Mouse (Mus musculus) heart, embryonic 10.5 days (tissue): Measurements from ENCODE around the gene Rad9b. TPM values are rescaled to one million over a fixed set of nuclear protein-coding genes. Genes with fewer than 3 reads are reported as not detected.
A peak's percentile ranks its signal among the peaks of the same experiment; 100 is the strongest.

Source experiments
- DNase-seq: peaks from one replicate; pipeline ENCODE4 v3.0.0-alpha.2; 2017; ENCODE audit warnings: low spot score
- H3K27ac ChIP-seq: fragments of 300-500 bp; sonication (generic); 2 replicates; pipeline ENCODE4 v1.5.1; 2016; ENCODE audit warnings: mild to moderate bottlenecking
- H3K27me3 ChIP-seq: fragments of 300-500 bp; sonication (generic); 2 replicates; pipeline ENCODE4 v1.6.1; 2016; ENCODE audit warnings: mild to moderate bottlenecking; ENCODE audit not compliant: poor library complexity, insufficient read depth, severe bottlenecking
- H3K36me3 ChIP-seq: fragments of 300-500 bp; sonication (generic); 2 replicates; pipeline ENCODE4 v1.6.1; 2016; ENCODE audit warnings: mild to moderate bottlenecking, moderate library complexity
- H3K4me1 ChIP-seq: fragments of 300-500 bp; sonication (generic); 2 replicates; pipeline ENCODE4 v1.6.1; 2016; ENCODE audit warnings: mild to moderate bottlenecking
- H3K4me3 ChIP-seq: fragments of 300-500 bp; sonication (generic); 2 replicates; pipeline ENCODE4 v1.5.1; 2016; ENCODE audit warnings: mild to moderate bottlenecking, moderate library complexity
- H3K9me3 ChIP-seq: fragments of 300-500 bp; sonication (generic); 2 replicates; pipeline ENCODE4 v1.6.1; 2016; ENCODE audit warnings: mild to moderate bottlenecking, moderate library complexity
- WGBS: fragments of 180-500 bp; shearing (Covaris S2); methylation state at CpG from one replicate; pipeline ENCODE4 v1.1.7; 2016; 5-methylcytosine and 5-hydroxymethylcytosine counted together
- polyA plus RNA-seq: library from polyadenylated mRNA; unstranded; fragments of >200 nt; fragmentation: Nextera tagmentation; extraction: Ambion mirVana; gene quantifications from 2 replicates; pipeline ENCODE4 v1.2.1, GENCODE M21; 2016

Gene Rad9b
- polyA plus RNA-seq, 1 experiment from 2014 or later, result 8.8 TPM

DNA sequence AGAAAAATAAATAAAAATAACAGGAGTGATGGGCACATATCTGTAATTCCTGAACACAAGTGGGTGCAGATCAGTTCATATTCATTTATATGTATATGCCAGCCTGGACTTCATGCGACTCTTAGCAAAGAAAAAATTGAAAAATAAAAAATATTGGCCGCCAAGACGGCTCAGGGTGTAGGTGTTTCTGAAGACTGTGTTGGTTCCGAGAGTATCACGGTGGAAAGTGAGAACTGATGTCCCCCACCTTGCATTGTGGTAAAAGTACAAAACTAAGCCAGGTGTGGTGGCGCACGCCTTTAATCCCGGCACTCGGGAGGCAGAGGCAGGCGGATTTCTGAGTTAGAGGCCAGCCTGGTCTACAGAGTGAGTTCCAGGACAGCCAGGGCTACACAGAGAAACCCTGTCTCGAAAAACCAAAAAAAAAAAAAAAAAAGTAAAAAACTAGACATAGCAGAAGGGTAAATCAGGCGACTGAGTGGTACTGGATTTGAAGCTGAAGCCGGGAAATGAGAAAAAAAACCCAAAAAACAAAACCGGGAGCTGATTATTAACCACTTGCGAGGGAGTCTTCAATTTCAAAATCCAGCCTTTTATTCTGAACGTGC is 37.2 kb upstream of the Rad9b start:
- H3K9me3 ChIP-seq, result no peaks in the 10 kb centered on the region
- H3K4me1 ChIP-seq, result peaks cover 9% of the 10 kb centered on the region
- WGBS, result 49% methylated on average over 16 of the region's 16 CpGs
- H3K27me3 ChIP-seq, result no peaks in the 10 kb centered on the region
- H3K27ac ChIP-seq, result peak overlapping the region; percentile 90
- DNase-seq, result no peak
- peaks cover 10% of the 10 kb centered on the region for H3K36me3 ChIP-seq
- peak overlapping the region; percentile 96 for H3K4me3 ChIP-seq

DNA sequence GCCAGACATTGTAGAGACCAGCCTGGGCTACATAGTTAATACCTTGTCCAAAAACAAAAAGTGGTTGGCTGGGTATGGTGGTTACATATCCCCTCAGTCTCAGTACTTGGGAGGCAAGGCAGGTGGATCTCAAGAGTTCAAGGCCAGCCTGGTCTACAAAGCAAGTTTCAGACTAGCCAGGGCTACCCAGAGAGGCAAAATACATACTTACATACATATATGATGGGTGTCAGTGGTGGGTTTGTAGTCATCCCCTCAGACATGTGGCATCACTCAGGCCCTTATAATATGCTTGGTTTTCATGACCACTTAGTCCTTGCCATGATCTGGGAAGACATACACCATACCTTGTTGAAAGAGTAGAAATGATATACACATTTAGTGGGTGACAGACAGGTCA is 36.6 kb upstream of the Rad9b start:
- H3K36me3 ChIP-seq, result peaks cover 10% of the 10 kb centered on the region
- no peak overlapping the region for H3K4me3 ChIP-seq
- no peaks in the 10 kb centered on the region for H3K27me3 ChIP-seq
- no peak overlapping the region for H3K27ac ChIP-seq
- DNase-seq, result no peak
- H3K9me3 ChIP-seq, result no peaks in the 10 kb centered on the region
- H3K4me1 ChIP-seq, result peaks cover 9% of the 10 kb centered on the region

DNA sequence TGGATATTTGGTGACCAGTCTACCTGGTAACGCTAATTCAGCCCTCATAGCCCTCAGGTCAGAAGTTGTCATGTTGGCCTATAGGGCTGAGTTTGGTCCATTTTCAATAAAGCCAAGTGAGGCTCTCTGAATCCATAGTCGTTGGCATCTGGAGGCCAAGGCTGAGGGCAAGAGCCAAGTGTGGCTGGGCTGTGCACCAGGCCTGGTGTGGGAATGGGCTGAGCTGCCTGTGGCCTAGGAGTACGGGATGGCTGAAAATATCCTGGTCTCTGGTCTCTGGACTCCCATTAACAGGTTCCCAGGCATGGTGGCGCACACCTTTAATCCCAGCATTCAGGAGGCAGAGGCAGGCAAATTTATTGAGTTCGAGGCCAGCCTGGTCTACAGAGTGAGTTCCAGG is 36.0 kb upstream of the Rad9b start:
- DNase-seq, result no peak
- H3K4me1 ChIP-seq, result peaks cover 9% of the 10 kb centered on the region
- H3K27me3 ChIP-seq, result no peaks in the 10 kb centered on the region
- H3K4me3 ChIP-seq, result no peak overlapping the region
- H3K9me3 ChIP-seq, result no peaks in the 10 kb centered on the region
- WGBS, result 89% methylated on average over 5 of the region's 5 CpGs
- peaks cover 8% of the 10 kb centered on the region for H3K36me3 ChIP-seq
- no peak overlapping the region for H3K27ac ChIP-seq

DNA sequence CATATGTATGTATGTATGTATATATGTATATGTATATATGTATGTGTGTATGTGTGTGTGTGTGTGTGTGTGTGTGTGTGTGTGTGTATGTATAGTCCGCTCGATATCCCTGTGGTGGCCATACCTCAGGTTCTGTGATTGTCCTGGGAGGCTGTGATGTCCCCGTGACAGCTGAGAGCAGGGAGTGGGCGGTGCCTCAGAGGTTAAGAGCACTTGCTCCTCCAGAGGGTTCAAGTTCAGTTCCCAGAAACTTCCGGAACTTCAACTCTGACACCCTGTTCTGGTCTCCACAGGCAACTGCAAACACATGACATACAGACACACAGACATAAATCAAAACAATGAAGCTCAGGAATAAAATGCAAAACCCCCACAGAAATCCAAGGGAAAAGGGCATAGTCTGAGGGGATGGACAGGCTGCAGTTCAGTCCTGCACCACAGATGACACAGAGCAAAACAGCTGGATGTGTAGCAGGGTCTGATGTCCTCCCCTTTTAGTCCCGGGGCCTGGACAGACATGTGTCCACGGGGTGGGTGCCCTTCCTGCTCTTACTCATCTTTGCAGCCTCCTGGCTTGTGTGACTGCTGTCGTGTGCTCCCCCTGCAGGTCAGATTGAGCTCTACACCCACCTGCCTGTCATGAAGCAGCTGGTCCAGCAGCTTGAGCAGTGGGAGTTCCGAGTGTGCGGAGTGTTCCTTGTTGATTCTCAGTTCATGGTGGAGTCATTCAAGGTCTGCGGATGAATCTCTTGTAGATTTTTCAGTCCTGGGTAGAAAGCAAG is 25.5 kb upstream of the Rad9b start:
- H3K4me3 ChIP-seq, result no peak overlapping the region
- 62% methylated on average over 11 of the region's 11 CpGs for WGBS
- H3K27ac ChIP-seq, result no peak overlapping the region
- no peaks in the 10 kb centered on the region for H3K27me3 ChIP-seq
- no peak for DNase-seq
- no peaks in the 10 kb centered on the region; the same call in 1 of the 2 replicates for H3K4me1 ChIP-seq
- H3K36me3 ChIP-seq, result peaks cover 66% of the 10 kb centered on the region
- no peaks in the 10 kb centered on the region for H3K9me3 ChIP-seq

DNA sequence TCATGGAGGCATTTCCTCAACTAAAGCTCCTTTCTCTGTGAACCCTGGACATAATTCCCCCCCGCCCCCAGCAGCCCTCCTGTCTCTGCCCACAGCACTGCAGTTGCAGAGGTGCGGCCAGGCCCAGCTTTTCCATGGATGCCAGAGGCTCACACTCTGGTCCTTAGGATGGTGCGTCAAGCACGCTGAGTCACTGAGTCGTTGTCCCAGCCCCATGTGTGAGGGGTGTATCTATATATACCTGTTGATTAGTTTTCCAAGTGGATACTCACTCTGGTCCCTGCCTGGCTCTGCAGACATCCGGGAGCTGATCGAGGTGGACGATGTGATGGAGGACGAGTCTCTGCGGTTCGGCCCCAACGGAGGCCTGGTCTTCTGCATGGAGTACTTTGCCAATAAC is 24.1 kb upstream of the Rad9b start:
- no peaks in the 10 kb centered on the region for H3K27me3 ChIP-seq
- no peak overlapping the region for H3K27ac ChIP-seq
- WGBS, result 92% methylated on average over 12 of the region's 12 CpGs
- peaks cover 9% of the 10 kb centered on the region for H3K4me1 ChIP-seq
- H3K4me3 ChIP-seq, result no peak overlapping the region
- DNase-seq, result no peak
- H3K36me3 ChIP-seq, result peaks cover 75% of the 10 kb centered on the region
- no peaks in the 10 kb centered on the region for H3K9me3 ChIP-seq

DNA sequence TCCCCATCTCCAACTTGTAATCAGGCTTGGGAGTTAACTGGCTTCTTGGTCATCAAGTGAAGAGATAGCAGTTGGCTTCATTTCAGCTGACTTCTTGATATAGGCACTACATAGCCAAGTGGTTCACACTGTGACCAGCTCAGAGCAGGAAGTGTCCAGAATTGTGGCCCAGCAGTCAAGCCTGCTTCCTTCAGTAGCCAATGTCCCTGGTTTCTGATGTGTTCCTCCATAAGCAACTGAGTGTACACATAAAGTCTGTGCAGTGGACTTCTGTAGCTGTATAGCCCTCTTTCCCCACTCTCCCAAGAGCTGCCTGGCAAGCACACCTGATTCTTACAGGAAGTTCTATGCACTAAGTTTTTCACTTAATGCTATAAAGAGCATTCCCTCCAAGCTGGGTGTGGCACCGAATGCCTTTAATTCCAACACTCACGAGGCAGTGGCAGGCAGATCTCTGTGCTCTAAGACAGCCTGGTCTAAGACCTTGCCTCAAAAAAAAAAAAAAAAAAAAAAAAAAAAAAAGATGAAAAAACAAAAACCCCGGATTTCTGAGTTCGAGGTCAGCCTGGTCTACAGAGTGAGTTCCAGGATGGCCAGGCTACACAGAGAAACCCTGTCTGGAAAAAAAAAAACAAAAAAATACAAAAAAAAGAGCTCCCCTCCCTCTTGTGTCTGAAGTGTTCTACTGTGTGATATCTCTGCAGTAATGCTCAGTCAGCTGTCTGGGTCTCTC is 23.2 kb upstream of the Rad9b start:
- 83% methylated on average over 4 of the region's 4 CpGs for WGBS
- Histone ChIP-seq H3K4me3 (no peak overlapping the region), H3K27me3 (no peaks in the 10 kb centered on the region), H3K9me3 (no peaks in the 10 kb centered on the region), H3K4me1 (peaks cover 13% of the 10 kb centered on the region), H3K36me3 (peaks cover 70% of the 10 kb centered on the region), H3K27ac (no peak overlapping the region)
- DNase-seq, result no peak

DNA sequence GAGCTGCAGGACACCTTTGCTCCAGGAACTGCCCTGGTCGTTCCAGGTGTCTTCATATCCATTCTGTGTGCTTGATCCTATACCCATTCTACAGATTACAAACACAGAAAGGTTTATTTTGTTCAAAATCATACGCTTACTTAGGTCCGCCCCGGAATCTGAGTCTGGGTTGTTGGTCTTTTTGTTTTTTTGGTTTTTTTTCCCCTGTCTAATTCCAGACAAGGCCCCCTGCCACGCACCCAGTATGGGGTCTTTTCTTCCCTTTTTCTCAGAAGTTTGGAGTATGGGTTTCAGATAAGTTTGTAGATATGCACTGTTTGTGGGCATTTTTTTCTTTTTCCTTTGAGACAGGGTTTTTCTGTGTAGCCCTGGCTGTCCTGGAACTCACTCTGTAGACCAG is 18.8 kb upstream of the Rad9b start:
- peaks cover 17% of the 10 kb centered on the region for H3K4me1 ChIP-seq
- DNase-seq, result no peak
- no peaks in the 10 kb centered on the region for H3K9me3 ChIP-seq
- 6% methylated on average over 5 of the region's 5 CpGs for WGBS
- H3K27ac ChIP-seq, result peak overlapping the region; percentile 94
- H3K36me3 ChIP-seq, result peaks cover 47% of the 10 kb centered on the region
- H3K4me3 ChIP-seq, result peak overlapping the region; percentile 92
- no peaks in the 10 kb centered on the region for H3K27me3 ChIP-seq

DNA sequence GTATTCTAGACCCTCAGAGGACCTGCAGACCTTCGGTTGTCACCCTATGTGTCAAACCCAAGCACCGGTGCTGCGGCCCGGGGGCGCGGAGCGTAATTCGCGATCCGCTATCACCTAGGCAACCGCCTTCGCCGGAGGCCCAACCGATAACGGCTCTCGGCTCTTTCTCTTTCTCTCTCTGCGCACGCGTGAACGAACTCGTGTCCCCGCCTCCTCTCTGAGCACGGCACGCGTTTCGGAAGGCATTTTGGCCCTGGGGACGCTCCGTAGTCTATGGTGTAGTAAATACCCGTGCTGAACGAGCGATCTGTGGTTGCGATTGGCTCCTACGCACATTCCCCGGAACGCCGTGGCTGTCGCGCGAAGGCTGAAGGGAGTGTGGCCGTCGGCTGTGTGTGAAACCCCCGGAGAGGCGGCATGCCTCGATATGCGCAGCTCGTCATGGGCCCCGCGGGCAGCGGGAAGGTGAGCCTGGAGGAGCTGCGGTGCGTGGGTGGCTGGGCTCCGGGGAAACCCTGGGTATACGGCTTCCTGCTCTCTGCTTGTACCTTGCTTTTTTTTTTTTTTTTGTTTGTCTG is 18.2 kb upstream of the Rad9b start, which contains the start of gene Fam216a:
Fam216a (minus strand) TSS at position 173 of the 578 bp plus-strand sequence.
- Histone ChIP-seq H3K4me1 (peaks cover 17% of the 10 kb centered on the region), H3K27me3 (no peaks in the 10 kb centered on the region), H3K4me3 (peak within 1 kb of the TSS; percentile 92), H3K9me3 (no peaks in the 10 kb centered on the region), H3K27ac (peak within 1 kb of the TSS; percentile 94), H3K36me3 (peaks cover 53% of the 10 kb centered on the region)
- under 1% methylated on average over 53 of the region's 53 CpGs for WGBS
- peak; percentile 100 for DNase-seq

DNA sequence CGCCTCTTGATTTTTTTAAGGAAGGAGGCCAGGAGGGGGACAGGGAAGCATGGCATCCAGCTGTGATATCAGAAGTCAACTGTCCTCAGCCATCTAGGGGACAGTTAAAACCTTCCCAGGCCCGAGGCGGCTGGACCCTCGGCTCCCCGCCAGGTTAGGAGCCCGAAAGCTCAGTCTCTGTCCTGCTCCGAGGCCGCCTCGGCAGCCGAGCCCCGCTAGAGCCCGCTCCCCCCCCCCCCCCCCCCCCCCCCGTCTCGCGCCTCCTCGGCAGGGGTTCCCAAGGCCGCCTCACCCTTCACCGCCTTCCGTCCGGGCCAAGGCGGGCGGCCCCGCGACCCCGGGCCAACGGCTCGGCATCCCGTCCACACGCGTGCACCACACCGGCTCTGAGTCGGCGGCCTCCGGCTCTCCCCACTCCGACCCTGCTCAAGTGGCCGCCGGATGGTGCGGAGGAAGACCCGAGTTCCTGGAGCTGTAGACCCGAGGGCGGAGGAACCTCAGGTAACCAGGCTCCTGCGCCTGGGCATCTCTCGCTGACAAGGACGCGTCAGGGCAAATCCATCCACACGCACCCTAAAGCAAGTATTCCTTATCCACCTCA is 17.7 kb upstream of the Rad9b start, which contains the start of gene Gpn3:
Gpn3 (plus strand) TSS at position 286 of the 601 bp plus-strand sequence.
- Histone ChIP-seq H3K9me3 (no peaks in the 10 kb centered on the region), H3K27ac (peak within 1 kb of the TSS; percentile 94), H3K36me3 (peaks cover 53% of the 10 kb centered on the region), H3K4me3 (peak within 1 kb of the TSS; percentile 92), H3K4me1 (peaks cover 17% of the 10 kb centered on the region), H3K27me3 (no peaks in the 10 kb centered on the region)
- under 1% methylated on average over 35 of the region's 46 CpGs for WGBS
- no peak for DNase-seq

DNA sequence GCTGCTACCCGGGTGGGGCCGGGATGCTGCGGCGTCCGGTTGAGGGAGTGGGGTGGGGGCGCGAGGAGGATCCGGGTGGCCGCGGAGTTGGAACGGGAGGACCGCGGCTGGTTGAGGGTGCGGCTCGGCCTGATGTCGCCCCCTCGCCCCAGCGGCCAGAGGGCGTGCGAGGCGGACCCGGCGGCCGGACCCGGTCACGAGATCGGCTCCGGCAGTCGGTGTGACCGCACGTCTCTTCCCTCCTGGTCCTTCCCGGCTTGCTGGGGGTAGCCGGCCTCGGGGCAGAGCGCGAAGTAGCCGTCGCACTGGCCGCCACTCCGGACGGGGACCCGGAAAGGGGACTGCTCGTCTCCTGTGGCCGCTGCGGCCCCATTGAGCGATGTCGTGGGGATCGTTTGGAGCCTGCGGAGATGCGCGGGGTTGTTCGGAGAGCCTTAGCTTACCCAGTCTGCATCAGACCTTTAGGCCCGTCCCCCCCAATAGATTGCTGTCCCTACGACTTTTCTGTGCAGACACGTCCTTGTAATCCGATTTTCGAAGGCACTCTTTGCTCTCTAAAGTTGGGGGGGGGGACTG is 547 bp upstream of the Rad9b start:
- H3K27ac ChIP-seq, result peak overlapping the region; percentile 96
- H3K4me3 ChIP-seq, result peak overlapping the region; percentile 95
- under 1% methylated on average over 55 of the region's 57 CpGs for WGBS
- H3K9me3 ChIP-seq, result no peaks in the 10 kb centered on the region
- peaks cover 13% of the 10 kb centered on the region for H3K4me1 ChIP-seq
- DNase-seq, result no peak
- H3K27me3 ChIP-seq, result no peaks in the 10 kb centered on the region
- H3K36me3 ChIP-seq, result peaks cover 15% of the 10 kb centered on the region

DNA sequence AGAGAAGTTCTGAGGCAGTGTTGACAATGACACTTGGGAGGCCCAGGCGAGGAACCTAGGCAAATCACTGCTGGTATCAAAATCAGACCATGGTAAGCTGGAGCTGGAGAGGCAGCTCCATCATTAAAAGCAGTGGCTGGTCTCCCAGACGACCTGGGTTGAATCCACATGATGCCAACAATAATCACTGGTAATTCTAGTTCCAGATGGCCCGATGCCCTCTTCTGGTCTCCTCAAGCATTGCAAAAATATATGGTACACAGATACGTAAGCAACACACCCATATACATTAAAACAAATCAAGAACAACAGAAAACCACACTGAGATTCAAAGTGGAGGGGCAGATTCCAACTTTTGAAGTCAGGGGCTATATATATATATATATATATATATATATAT is 8.3 kb downstream of the Rad9b start:
- Histone ChIP-seq H3K4me3 (no peak overlapping the region), H3K27ac (no peak overlapping the region), H3K27me3 (no peaks in the 10 kb centered on the region), H3K36me3 (no peaks in the 10 kb centered on the region), H3K9me3 (no peaks in the 10 kb centered on the region), H3K4me1 (peaks cover 2% of the 10 kb centered on the region; the same call in 1 of the 2 replicates)
- no peak for DNase-seq
- WGBS, result 76% methylated on average over 4 of the region's 4 CpGs

DNA sequence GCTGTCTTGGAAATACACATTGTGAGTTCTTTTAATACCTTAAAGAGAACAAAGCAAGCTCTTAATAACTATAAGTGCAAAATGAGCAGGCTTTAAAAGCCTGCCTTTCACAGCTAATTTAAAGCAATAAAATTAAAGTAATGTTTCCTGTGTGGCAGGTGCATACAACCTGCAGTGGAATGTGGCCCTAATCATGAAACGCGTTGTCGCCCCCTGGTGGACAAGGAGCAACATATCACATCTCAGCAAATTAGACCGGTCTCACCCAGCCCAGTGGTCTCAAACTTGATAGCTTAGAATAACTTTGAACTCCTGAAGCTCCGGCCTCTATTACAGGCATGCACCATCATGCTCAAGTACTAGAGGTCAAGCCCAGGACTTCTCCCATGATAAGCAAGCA is 9.8 kb downstream of the Rad9b start:
- Histone ChIP-seq H3K4me1 (peaks cover 2% of the 10 kb centered on the region; the same call in 1 of the 2 replicates), H3K27me3 (no peaks in the 10 kb centered on the region), H3K27ac (no peak overlapping the region), H3K4me3 (no peak overlapping the region), H3K9me3 (no peaks in the 10 kb centered on the region), H3K36me3 (no peaks in the 10 kb centered on the region)
- WGBS, result 6% methylated on average over 5 of the region's 5 CpGs
- DNase-seq, result peak; percentile 90
